Mouse (Mus musculus): ENCODE measurements around the gene Tll1. TPM values are rescaled to one million over a fixed set of nuclear protein-coding genes. Genes with fewer than 3 reads are reported as not detected.

Gene Tll1
- 5.9 and 7.4 TPM in 2 replicates for total RNA-seq (2014; rRNA removed)
- polyA plus RNA-seq (2015; fragmentation: Nextera tagmentation; extraction: Ambion mirVana): 2.4 and 2.8 TPM in 2 replicates

DNA sequence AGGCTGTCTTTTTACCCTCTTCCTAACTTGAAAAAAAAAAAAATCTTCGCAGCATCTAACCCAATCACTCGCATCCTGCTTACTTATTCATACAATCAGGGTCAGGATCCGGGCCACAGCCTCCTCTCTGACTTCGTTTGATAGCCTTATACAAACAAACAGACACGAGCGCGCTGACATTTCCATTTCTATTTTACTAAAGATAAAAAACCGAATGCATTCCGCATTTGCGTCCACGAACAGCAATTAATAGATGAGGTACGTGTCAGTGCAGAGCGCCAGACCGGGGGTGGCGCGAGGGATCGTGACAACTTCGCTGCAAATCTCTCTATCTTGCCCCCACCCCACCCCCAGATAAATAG, at the start of gene Tll1:
Gene Tll1 (minus strand): TSS at position 248 of the 362 bp plus-strand sequence.
- H3K4me3 ChIP-seq (ENCODE audit: low read length): peak within 1 kb of the TSS; percentile 72
- peak; percentile 40 for DNase-seq (ENCODE audit: low spot score)
- H3K4me2 ChIP-seq (ENCODE audit: low read depth, low read length): peak within 1 kb of the TSS; percentile 99
- H3K27me3 ChIP-seq (ENCODE audit: insufficient read depth, low read length): no peaks in the 10 kb centered on the region
- TF ChIP-seq CTCF (IDR thresholded peaks at IDR 0.05; ENCODE audit: low read depth): no peak
- H3K9me3 ChIP-seq (ENCODE audit: low read length): no peaks in the 10 kb centered on the region
- peak within 1 kb of the TSS; percentile 64 for H3K27ac ChIP-seq
- H3K9ac ChIP-seq (replicated peaks; ENCODE audit: low read length): peak within 1 kb of the TSS; percentile 67
- H3K36me3 ChIP-seq (ENCODE audit: insufficient read depth, low read length): no peaks in the 10 kb centered on the region
- H3K4me1 ChIP-seq (ENCODE audit: insufficient read depth, low read length): no peaks in the 10 kb centered on the region
- ATAC-seq: peak; percentile 41
- WGBS: under 1% methylated on average over 18 of the region's 18 CpGs

DNA sequence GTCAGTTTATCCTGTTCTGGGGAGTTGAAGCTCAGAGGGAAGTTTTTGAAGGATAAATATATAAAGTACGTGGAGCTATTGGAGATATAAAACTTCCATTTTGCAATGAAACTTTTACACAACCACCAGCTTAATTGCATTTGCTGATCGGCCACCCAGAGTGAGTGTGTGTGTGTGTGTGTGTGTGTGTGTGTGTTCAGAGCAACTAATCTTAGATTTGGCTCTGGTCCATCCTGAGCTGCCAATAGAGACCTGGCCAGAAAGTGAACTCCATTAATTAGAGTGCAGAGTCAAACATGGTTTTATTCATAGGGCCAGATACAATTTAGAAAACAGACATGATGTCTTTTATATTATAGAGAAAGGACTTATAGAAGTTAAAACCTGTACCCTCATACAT, 32.6 kb upstream of the Tll1 start:
- ATAC-seq (no peak), DNase-seq (ENCODE audit: low spot score) (peak; percentile 49)
- 72% methylated on average over 2 of the region's 2 CpGs for WGBS
- H3K4me3 ChIP-seq (ENCODE audit: low read length): no peak overlapping the region
- no peak for TF ChIP-seq CTCF (IDR thresholded peaks at IDR 0.05; ENCODE audit: low read depth)
- no peaks in the 10 kb centered on the region for H3K36me3 ChIP-seq (ENCODE audit: insufficient read depth, low read length)
- no peak overlapping the region for H3K9ac ChIP-seq (replicated peaks; ENCODE audit: low read length)
- H3K27me3 ChIP-seq (ENCODE audit: insufficient read depth, low read length): no peaks in the 10 kb centered on the region
- no peak overlapping the region for H3K27ac ChIP-seq
- no peak overlapping the region for H3K4me2 ChIP-seq (ENCODE audit: low read depth, low read length)
- H3K4me1 ChIP-seq (ENCODE audit: insufficient read depth, low read length): no peaks in the 10 kb centered on the region
- H3K9me3 ChIP-seq (ENCODE audit: low read length): no peaks in the 10 kb centered on the region

DNA sequence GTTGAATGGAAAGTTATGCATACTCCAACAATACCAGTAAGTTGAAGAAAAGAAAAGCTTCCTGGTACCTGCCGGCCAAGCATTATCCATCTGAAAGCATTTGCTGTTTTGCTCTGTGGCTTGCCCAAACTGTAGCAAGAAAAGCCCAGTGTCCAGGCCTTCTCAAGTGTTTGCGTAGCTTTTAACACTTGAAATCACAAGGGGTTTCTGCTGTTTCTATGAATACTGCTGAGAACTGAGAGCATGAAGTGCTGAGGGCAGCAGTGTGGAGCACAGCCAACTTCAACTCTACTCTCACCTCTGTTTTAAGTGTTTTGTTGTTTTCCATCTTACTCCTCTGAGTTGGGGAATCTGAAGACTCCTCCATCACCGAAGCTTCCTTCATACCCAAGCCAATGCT, 15.5 kb upstream of the Tll1 start:
- DNase-seq (ENCODE audit: low spot score): no peak

DNA sequence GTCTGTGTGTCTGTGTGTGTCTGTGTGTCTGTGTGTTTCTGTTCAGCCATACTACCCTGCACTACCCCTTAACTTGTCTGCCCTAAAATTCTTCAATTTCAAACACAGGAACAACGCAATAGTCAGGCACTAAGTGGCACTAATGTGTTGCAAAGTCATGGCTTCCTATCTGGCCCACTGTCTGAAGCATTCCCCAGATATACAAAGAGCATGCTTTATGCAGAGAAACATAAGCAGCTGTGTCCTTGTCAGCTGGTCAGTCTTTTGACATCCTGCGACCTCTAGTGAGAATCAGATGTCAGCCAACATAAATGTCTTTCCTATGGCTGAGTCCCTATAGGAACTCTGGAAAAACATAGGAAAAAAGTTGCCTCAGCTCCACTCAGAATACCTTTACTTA, 11.6 kb upstream of the Tll1 start:
- Histone ChIP-seq H3K4me1 (ENCODE audit: insufficient read depth, low read length) (no peaks in the 10 kb centered on the region), H3K9ac (replicated peaks; ENCODE audit: low read length) (no peak overlapping the region), H3K27ac (no peak overlapping the region), H3K4me2 (ENCODE audit: low read depth, low read length) (no peak overlapping the region), H3K9me3 (ENCODE audit: low read length) (no peaks in the 10 kb centered on the region), H3K27me3 (ENCODE audit: insufficient read depth, low read length) (no peaks in the 10 kb centered on the region), H3K36me3 (ENCODE audit: insufficient read depth, low read length) (no peaks in the 10 kb centered on the region), H3K4me3 (ENCODE audit: low read length) (no peak overlapping the region)
- TF ChIP-seq CTCF (IDR thresholded peaks at IDR 0.05; ENCODE audit: low read depth): 0 out of 2 replicates have a peak, but pooled peaks have one; percentile 5
- DNase-seq (ENCODE audit: low spot score): peak; percentile 11
- ATAC-seq: peak; percentile 47; the same call in 1 of the 2 replicates
- WGBS: 44% methylated on average over 2 of the region's 2 CpGs

More for the DNA sequence above, 15.5 kb upstream of the Tll1 start:
- Histone ChIP-seq H3K27ac (no peak overlapping the region), H3K36me3 (ENCODE audit: insufficient read depth, low read length) (no peaks in the 10 kb centered on the region), H3K9me3 (ENCODE audit: low read length) (no peaks in the 10 kb centered on the region), H3K4me1 (ENCODE audit: insufficient read depth, low read length) (no peaks in the 10 kb centered on the region), H3K4me3 (ENCODE audit: low read length) (no peak overlapping the region), H3K4me2 (ENCODE audit: low read depth, low read length) (no peak overlapping the region), H3K9ac (replicated peaks; ENCODE audit: low read length) (no peak overlapping the region), H3K27me3 (ENCODE audit: insufficient read depth, low read length) (no peaks in the 10 kb centered on the region)
- no peak for ATAC-seq
- WGBS: 89% methylated on average over 3 of the region's 3 CpGs
- TF ChIP-seq CTCF (IDR thresholded peaks at IDR 0.05; ENCODE audit: low read depth): no peak

DNA sequence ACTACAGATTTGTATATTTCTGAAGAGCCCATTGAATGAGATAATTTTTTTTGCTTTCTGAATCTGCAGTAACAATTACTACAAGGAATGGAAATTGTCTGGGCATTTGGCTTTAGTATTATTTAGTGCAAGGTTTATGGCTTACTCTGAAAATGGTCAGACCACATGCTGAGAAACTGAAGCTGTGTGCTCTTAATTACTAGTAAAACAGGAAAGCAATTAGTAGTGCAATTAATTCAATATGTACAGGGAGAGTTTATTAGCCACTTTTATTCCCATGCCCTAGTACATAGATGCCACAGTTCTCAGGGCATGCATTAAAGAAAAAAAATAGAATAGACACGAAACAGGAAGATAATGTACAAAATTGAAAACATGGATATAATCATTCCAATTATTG, 10.2 kb upstream of the Tll1 start:
- H3K4me1 ChIP-seq (ENCODE audit: insufficient read depth, low read length): no peaks in the 10 kb centered on the region
- DNase-seq (ENCODE audit: low spot score) (peak; percentile 13), ATAC-seq (no peak)
- no peak overlapping the region for H3K9ac ChIP-seq (replicated peaks; ENCODE audit: low read length)
- no peak for TF ChIP-seq CTCF (IDR thresholded peaks at IDR 0.05; ENCODE audit: low read depth)
- no peak overlapping the region for H3K27ac ChIP-seq
- no peaks in the 10 kb centered on the region for H3K27me3 ChIP-seq (ENCODE audit: insufficient read depth, low read length)
- whole genome bisulfite sequencing: 70% methylated on average over 1 of the region's 1 CpGs
- H3K4me3 ChIP-seq (ENCODE audit: low read length): no peak overlapping the region
- H3K9me3 ChIP-seq (ENCODE audit: low read length): 0 out of 2 replicates have a peak, but pooled peaks cover 2% of the 10 kb centered on the region
- no peaks in the 10 kb centered on the region for H3K36me3 ChIP-seq (ENCODE audit: insufficient read depth, low read length)
- no peak overlapping the region for H3K4me2 ChIP-seq (ENCODE audit: low read depth, low read length)

DNA sequence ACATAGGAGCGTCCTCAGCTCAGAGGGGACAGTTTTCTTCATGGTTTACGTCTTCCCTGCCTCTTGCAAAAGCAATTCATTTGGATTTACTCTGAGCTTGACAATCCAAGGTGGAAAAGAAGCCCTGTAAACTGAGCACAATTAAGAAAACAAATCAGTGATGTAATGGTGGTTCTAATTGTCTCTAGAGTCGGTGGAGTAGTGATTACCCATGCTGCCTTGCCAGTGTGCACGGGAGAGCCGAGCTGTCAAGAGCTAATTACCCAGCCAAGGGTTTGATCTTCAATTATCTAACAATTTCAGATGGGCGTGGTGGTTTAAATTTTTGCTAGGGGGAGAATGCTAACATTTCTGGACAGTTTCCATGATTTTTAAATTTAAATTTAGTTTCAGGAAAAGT, 9.3 kb upstream of the Tll1 start:
- Histone ChIP-seq H3K9ac (replicated peaks; ENCODE audit: low read length) (no peak overlapping the region), H3K4me1 (ENCODE audit: insufficient read depth, low read length) (no peaks in the 10 kb centered on the region), H3K36me3 (ENCODE audit: insufficient read depth, low read length) (no peaks in the 10 kb centered on the region), H3K9me3 (ENCODE audit: low read length) (0 out of 2 replicates have a peak, but pooled peaks cover 2% of the 10 kb centered on the region), H3K27me3 (ENCODE audit: insufficient read depth, low read length) (no peaks in the 10 kb centered on the region), H3K4me2 (ENCODE audit: low read depth, low read length) (no peak overlapping the region), H3K27ac (no peak overlapping the region), H3K4me3 (ENCODE audit: low read length) (no peak overlapping the region)
- 45% methylated on average over 6 of the region's 6 CpGs for WGBS
- no peak for DNase-seq (ENCODE audit: low spot score)
- ATAC-seq: no peak
- no peak for TF ChIP-seq CTCF (IDR thresholded peaks at IDR 0.05; ENCODE audit: low read depth)

DNA sequence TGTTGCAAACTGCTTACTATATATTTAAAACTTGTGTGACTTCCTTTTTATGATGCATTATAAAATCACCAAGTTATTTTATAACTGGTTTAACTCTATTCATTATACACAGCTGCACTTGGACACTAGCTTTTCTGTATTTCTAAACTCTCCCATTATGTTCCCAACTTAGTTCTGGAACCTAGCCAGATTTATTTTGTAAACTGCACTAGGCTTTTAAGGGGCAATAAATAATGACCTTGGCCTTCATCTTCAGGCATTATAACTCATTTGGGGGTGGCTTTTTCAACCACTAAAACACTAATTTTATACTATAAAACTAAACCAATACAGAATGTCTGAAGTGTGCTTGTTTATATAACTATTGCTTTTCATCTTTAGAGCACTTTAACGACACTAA, 8.8 kb upstream of the Tll1 start:
- no peaks in the 10 kb centered on the region for H3K4me1 ChIP-seq (ENCODE audit: insufficient read depth, low read length)
- H3K27me3 ChIP-seq (ENCODE audit: insufficient read depth, low read length): no peaks in the 10 kb centered on the region
- ATAC-seq (no peak), DNase-seq (ENCODE audit: low spot score) (no peak)
- no peak overlapping the region for H3K4me2 ChIP-seq (ENCODE audit: low read depth, low read length)
- H3K9me3 ChIP-seq (ENCODE audit: low read length): 0 out of 2 replicates have a peak, but pooled peaks cover 2% of the 10 kb centered on the region
- H3K4me3 ChIP-seq (ENCODE audit: low read length): no peak overlapping the region
- 72% methylated on average over 1 of the region's 1 CpGs for WGBS
- H3K36me3 ChIP-seq (ENCODE audit: insufficient read depth, low read length): no peaks in the 10 kb centered on the region
- no peak for TF ChIP-seq CTCF (IDR thresholded peaks at IDR 0.05; ENCODE audit: low read depth)
- H3K27ac ChIP-seq: no peak overlapping the region
- no peak overlapping the region for H3K9ac ChIP-seq (replicated peaks; ENCODE audit: low read length)

Measured in hindbrain, postnatal 0 days (tissue).